Mouse (Mus musculus): ENCODE results near the gene Olfr1308. TPM values are rescaled to one million over a fixed set of nuclear protein-coding genes. Genes with fewer than 3 reads are reported as not detected.

Gene Olfr1308
- not detected in 2 replicates for polyA plus RNA-seq (2012; rRNA removed)

GRCm38 (mm10) chr2:111964844-111965243 lies at the start of gene Olfr1308:
Olfr1308 (minus strand) TSS chr2:111964944.
- no peaks in the 10 kb centered on the region for H3K4me1 ChIP-seq (ENCODE audit: control insufficient read depth, insufficient read depth, low read length)
- TF ChIP-seq POLR2A (IDR thresholded peaks at IDR 0.05; ENCODE audit: extremely low read depth, insufficient read depth, low read length): no peak

GRCm38 (mm10) chr2:112012608-112013007 lies 47.9 kb upstream of the Olfr1308 start, which contains the start of gene Olfr1310:
Olfr1310 (minus strand) TSS chr2:112012708.
- Histone ChIP-seq H3K4me3 (ENCODE audit: insufficient read depth, low read length) (no peak within 1 kb of the TSS), H3K4me1 (ENCODE audit: control insufficient read depth, insufficient read depth, low read length) (no peaks in the 10 kb centered on the region), H3K27ac (ENCODE audit: insufficient read depth, low read length) (no peak within 1 kb of the TSS)
- no peak for TF ChIP-seq POLR2A (IDR thresholded peaks at IDR 0.05; ENCODE audit: extremely low read depth, insufficient read depth, low read length)
- TF ChIP-seq CTCF (IDR thresholded peaks at IDR 0.05; ENCODE audit: extremely low read depth, insufficient read depth, low read length): no peak

More at GRCm38 (mm10) chr2:111964844-111965243, at the start of gene Olfr1308:
- H3K4me3 ChIP-seq (ENCODE audit: insufficient read depth, low read length): no peak within 1 kb of the TSS
- no peak within 1 kb of the TSS for H3K27ac ChIP-seq (ENCODE audit: insufficient read depth, low read length)

GRCm38 (mm10) chr2:111990181-111990580 lies 25.4 kb upstream of the Olfr1308 start, which contains the start of gene Olfr1309:
Olfr1309 (minus strand) TSS chr2:111990281.
- Histone ChIP-seq H3K27ac (ENCODE audit: insufficient read depth, low read length) (no peak within 1 kb of the TSS), H3K4me1 (ENCODE audit: control insufficient read depth, insufficient read depth, low read length) (no peaks in the 10 kb centered on the region), H3K4me3 (ENCODE audit: insufficient read depth, low read length) (no peak within 1 kb of the TSS)
- TF ChIP-seq CTCF (IDR thresholded peaks at IDR 0.05; ENCODE audit: extremely low read depth, insufficient read depth, low read length) (no peak), POLR2A (IDR thresholded peaks at IDR 0.05; ENCODE audit: extremely low read depth, insufficient read depth, low read length) (no peak)

- H3K27ac ChIP-seq (ENCODE audit: insufficient read depth, low read length): no peak within 1 kb of the TSS
- H3K4me3 ChIP-seq (ENCODE audit: insufficient read depth, low read length): no peak within 1 kb of the TSS
- TF ChIP-seq POLR2A (IDR thresholded peaks at IDR 0.05; ENCODE audit: extremely low read depth, insufficient read depth, low read length) (no peak), CTCF (IDR thresholded peaks at IDR 0.05; ENCODE audit: extremely low read depth, insufficient read depth, low read length) (no peak)
- H3K4me1 ChIP-seq (ENCODE audit: control insufficient read depth, insufficient read depth, low read length): no peaks in the 10 kb centered on the region
Observed at GRCm38 (mm10) chr2:111949340-111949739, 15.4 kb downstream of the Olfr1308 start, which contains the start of gene Olfr1307. Olfr1307 (minus strand) TSS chr2:111949440.

- Histone ChIP-seq H3K4me1 (ENCODE audit: control insufficient read depth, insufficient read depth, low read length) (no peaks in the 10 kb centered on the region), H3K27ac (ENCODE audit: insufficient read depth, low read length) (no peak within 1 kb of the TSS), H3K4me3 (ENCODE audit: insufficient read depth, low read length) (no peak within 1 kb of the TSS)
- no peak for TF ChIP-seq POLR2A (IDR thresholded peaks at IDR 0.05; ENCODE audit: extremely low read depth, insufficient read depth, low read length)
- no peak for TF ChIP-seq CTCF (IDR thresholded peaks at IDR 0.05; ENCODE audit: extremely low read depth, insufficient read depth, low read length)
Observed at GRCm38 (mm10) chr2:111916171-111916570, 48.6 kb downstream of the Olfr1308 start, which contains the start of gene Olfr1306. Olfr1306 (minus strand) TSS chr2:111916271.

Other genes with a start within 250 kb of the Olfr1308 start
- not detected in 2 replicates for gene Olfr1301, start 213.9 kb downstream of the Olfr1308 start, polyA plus RNA-seq (2012; rRNA removed)
- not detected in 2 replicates for gene Olfr1302, start 187.5 kb downstream of the Olfr1308 start, polyA plus RNA-seq (2012; rRNA removed)
- not detected in 2 replicates for gene Olfr1303, start 144.6 kb downstream of the Olfr1308 start, polyA plus RNA-seq (2012; rRNA removed)
- gene Olfr1305, start 87.8 kb downstream of the Olfr1308 start, polyA plus RNA-seq (2012; rRNA removed): not detected in 2 replicates
- not detected in 2 replicates for gene Olfr1306, start 48.7 kb downstream of the Olfr1308 start, polyA plus RNA-seq (2012; rRNA removed)
- not detected in 2 replicates for gene Olfr1307, start 15.5 kb downstream of the Olfr1308 start, polyA plus RNA-seq (2012; rRNA removed)
- gene Olfr1309, start 25.3 kb upstream of the Olfr1308 start, polyA plus RNA-seq (2012; rRNA removed): not detected in 2 replicates
- not detected in 2 replicates for gene Olfr1310, start 47.8 kb upstream of the Olfr1308 start, polyA plus RNA-seq (2012; rRNA removed)
- not detected in 2 replicates for gene Olfr1311, start 59.5 kb upstream of the Olfr1308 start, polyA plus RNA-seq (2012; rRNA removed)
- not detected in 2 replicates for gene Olfr1312, start 85.3 kb upstream of the Olfr1308 start, polyA plus RNA-seq (2012; rRNA removed)
- gene Olfr1313, start 112.9 kb upstream of the Olfr1308 start, polyA plus RNA-seq (2012; rRNA removed): not detected in 2 replicates
- not detected in 2 replicates for gene Olfr1314, start 131.8 kb upstream of the Olfr1308 start, polyA plus RNA-seq (2012; rRNA removed)
- not detected in 2 replicates for gene Olfr1315-ps1, start 150.5 kb upstream of the Olfr1308 start, polyA plus RNA-seq (2012; rRNA removed)
- gene Olfr1316, start 170.0 kb upstream of the Olfr1308 start, polyA plus RNA-seq (2012; rRNA removed): not detected in 2 replicates
- gene Olfr1317, start 175.4 kb upstream of the Olfr1308 start, polyA plus RNA-seq (2012; rRNA removed): not detected in 2 replicates
- gene Olfr1318, start 189.3 kb upstream of the Olfr1308 start, polyA plus RNA-seq (2012; rRNA removed): not detected in 2 replicates